Mouse (Mus musculus) adipocyte (in vitro differentiated cells): Measurements from ENCODE around the gene Cdk19.

ENCODE experiments used
- DNase-seq: peaks from one replicate; pipeline ENCODE4 v3.0.0-alpha.2; 2016; ENCODE audit warnings: low spot score

Cdk19 gene

DNA sequence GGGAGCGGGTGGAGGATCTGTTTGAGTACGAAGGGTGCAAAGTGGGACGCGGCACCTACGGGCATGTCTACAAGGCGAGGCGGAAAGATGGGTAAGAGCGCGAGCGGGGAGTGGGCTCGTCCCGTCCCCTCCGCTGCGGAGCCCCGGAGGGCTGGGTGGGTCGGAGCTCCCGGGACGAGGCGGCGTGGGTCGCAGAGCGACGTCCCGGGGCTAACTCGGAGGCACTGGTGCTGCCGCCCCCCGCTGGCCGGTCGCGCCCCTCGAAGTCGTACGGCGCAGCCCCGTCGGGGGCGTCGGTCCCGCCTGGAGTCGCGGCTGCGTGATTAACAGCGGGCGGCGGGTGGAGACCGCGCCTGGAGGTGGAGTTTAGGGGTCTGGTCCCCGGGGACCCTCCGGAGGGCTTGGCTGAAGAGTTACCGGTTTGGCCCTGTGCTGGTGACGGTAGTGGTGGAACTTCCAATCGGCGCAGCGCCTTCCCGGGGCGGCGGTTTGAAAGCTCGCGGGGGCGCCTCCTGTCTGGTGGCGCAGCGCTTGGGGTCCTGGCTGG is 10.3 kb downstream of the Cdk19 start:
- DNase-seq = peak; percentile 38

DNA sequence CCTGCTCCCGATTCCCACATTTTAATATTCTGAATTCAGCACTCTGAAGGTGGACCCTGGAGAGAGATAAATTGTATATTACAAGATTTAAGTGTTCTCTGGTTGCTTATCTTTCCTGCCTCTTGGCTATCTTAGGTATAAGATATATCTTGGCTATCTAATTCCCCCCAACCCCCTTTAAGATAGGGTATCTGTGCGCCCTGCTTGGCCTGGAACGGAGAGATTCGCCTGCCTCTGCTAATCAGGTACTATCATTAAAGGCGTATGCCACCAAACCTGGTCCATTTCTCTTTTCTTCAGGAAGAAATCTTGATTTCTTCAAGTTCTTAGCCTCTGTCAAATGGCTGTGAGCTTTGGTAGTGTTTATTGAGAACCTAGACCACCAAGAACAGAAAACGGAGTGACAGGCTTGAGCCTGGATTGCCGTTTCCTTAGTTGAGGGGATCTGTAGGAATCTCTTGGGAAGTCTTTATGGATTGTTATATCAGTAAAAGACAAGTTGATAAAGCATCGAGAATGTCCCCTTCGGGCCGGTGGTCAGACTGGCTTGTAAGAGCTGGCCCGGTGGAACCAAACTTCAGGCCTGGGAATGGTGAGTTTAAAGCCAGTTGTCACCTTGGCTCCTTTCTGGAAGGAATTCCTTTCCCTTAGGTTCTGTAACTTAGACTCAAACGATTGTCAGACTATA is 11.0 kb downstream of the Cdk19 start:
- no peak for DNase-seq

DNA sequence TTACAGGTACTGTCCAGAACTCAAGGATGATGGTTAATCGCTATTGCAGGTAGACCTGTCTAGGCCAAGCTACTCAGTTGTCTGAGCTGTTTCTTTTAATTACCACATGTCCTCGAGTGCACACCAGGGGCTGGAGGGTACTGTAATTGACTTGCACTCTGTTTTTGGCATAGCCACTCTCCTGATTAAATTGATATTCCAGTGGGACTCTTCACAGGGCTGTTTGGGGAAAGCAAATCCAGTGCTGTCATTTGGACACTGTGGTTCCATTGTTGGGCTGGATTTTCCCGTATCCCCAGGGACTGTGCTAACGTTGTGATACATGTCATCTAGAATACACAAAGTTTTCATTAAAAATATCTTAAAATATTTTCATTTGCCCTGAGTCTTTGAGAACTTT is 11.8 kb downstream of the Cdk19 start:
- DNase-seq = no peak

DNA sequence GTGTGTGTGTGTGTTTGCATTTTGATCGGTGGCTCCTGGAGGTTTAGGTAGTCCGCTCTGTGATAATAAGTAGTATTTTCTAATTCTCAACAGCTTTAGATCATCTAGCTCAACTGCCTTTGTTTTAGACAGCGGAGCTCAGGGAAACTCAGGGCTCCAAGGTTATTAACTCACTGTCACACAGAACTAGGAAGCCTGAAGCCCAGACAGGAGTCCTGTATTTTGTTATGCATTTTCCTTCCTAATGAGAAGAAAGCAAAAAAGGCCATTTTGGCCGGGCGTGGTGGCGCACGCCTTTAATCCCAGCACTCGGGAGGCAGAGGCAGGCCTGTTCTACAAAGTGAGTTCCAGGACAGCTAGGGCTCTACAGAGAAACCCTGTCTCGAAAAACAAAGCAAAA is 14.7 kb downstream of the Cdk19 start:
- DNase-seq = no peak

DNA sequence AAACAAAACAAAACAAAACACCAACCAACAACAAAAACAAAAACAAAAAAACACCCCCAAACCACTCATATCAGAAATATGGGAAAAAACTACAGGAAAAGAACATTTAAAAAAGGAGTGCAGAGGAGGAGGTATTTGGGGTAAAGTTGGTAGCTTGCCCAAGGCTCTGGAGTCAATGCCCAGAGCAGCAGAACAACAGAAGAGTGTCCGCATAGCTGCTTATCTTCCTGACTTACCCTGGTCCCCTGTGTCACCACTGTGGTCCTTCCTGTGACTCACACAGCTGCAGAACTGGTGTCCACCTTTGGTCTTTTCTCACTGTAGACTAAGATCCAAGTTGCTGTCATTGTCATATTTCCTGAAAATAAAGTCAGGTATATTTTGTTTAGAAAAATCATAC is 15.2 kb downstream of the Cdk19 start:
- DNase-seq = peak; percentile 62

DNA sequence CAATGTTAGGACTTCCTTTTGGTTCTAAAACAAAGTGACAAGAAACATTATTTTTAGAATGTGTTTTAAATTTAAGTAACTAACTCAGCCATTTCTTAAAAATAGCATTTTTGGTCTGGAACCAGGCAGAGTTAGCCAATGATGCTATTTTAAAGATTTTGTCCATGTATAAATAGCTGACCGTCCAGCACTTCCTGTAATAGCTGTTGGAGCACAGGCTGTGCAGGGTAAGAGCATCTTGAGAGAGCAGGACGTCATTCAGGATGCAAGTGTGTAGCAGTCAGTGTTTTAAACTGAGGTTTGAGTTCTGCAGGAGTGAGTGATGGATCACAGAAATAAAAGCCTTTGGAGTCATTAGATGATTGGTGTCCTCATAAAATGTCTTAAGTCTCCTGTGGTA is 18.8 kb downstream of the Cdk19 start:
- DNase-seq = no peak

DNA sequence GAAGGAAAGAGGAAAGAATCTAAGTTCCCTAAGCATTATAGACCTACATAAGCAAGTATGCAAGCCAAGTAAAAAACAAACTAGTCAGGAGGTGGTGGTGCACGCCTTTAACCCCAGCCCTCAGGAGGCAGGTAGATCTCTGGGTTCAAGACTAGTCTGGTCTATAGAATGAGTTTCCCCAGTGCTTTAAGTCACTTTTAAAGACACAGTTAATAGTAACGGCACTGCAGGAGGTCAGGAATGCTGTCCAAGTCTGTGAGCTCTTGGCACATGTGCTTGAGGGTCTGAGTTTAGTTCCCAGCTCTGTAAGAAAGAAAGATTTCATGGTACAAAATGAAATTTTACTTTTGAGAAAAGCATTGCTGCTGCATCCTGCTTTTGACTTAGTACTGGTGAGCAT is 19.8 kb downstream of the Cdk19 start:
- no peak for DNase-seq

DNA sequence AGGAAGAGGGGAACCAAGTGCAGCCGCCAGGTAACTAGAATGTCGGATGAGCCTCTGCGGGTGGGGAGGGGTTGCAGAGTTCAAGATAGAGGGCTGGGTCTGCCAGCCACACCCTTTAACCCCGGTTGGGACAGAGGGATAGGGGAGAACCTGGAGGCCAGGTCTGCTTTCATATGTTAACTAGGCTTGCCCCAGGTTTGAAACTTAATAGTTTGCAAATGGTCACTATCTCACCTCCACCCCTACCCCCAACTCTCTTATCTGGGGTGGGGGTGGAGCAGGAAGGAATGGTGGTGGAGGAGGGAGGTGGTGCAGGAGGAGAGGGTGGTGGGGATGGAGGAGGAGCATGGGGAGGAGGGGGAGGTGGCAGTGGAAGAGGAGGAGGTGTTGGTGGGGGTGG is 23.6 kb downstream of the Cdk19 start:
- no peak for DNase-seq

DNA sequence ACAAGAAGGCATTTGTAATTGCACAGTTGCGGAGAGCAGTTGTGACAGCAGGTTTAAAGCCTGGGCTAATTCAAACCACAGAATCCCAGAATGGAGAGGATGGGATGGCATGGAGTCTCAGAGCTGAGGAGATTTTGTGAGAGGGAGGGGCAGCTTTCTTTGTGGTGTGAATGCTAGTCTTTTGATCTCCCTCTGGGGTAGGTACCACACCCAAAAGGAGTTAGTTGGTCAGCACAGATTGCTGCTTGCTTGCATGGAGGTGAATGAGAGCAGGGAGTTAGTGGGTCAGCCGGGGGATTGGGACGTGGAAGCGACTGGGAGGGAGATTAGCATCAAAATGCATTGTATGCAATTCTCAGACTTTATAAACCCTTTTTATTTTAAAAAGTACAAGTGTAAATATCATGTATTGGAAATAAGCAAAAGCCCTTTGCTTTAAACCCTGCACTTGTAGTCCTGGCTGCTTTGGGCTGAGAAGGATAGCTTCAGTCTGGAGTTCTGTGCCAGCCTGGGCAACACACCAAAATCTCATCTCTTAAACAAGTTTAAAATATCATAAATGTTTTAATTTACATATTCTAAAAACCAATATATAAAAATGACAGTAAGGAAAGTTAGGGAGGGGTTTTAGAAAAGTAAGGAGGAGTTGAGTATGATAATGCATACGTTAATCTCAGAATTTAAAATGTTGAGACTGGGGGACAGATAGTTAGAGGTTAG is 25.4 kb downstream of the Cdk19 start:
- DNase-seq = no peak

DNA sequence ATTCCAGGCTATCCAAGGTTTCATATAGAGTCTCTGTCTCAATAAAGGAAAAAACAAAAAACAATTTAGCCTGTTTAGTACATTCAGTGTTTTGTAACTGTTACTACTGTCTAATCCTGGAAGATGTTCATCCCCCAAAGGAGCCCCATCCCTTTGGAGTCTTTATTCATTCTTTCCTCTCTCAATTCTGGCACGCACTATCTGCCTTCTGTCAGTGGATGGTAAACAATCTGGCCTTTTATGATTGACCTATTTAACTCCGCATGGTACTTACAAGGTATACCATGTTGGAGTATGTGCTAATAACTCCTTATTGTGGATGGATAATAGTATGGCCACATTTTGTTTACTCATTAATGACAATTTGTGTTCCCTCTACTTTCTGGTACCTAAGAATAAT is 26.6 kb downstream of the Cdk19 start:
- no peak for DNase-seq

DNA sequence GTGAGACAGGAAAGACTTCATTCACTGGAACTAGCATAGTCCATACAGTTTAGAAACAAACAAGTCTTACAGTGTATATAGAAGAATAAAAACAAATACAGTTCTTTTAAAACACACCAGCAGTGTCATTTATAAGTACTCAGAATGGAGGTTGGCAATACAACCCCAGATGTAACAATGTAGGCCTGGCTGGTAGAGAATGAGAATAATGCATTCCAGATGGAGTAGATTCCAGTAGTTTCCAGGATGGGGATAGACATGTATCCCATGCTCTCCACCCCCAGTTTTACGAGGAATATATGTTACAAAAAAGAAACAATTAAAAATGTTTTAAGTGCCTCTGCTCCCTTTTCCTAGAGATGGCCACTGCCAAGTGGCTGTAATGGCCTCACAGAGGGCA is 29.2 kb downstream of the Cdk19 start:
- no peak for DNase-seq

DNA sequence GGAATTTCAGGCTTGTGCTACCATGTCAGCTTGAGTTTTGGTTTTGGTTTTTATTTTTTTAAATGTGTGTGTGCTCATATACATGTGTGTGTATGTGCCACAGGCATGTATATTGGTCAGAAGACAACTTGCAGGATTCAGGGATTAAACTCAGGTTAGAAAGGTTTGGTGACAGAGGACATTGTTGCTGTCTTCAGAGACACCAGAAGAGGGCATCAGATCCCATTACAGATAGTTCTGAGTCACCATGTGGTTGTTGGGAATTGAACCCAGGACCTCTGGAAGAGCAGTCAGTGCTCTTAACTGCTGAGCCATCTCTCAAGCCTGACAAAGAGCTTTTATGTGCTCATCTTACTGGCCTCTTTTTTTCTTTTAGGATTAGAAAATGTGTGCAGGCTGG is 30.8 kb downstream of the Cdk19 start:
- no peak for DNase-seq

DNA sequence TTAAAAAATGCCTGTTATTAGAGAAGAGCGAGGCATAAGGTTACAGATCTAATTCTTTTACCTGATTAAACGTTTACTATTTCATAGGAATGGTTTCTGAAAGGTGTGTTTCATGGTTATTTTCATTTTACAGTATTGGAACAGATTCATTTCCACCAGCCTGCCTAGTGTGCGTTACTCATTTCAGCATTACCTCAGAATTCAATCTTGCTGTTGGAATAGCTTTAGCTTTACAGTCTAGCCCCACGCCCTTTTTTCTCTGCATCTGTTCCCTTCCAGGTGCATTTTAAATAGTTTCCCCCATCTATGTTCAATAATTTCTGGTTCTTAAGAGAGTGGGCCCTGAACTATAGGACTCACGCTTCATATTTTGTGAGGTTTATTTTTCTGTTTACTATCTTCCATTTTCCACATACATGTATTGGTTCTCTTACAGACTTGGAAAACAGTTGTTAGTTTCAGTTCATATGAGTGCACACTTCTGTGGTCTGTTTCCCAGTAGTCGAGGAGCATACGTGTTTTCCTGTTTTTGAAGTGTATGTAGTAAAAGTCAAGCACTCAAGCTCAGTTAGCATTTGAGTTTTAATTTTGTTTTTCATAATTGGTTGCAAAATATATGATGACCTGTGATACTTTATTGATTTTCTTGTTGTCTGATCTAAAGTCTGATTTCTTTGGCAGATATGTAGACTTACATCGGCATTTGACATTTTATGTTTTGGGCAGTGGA is 32.0 kb downstream of the Cdk19 start:
- no peak for DNase-seq

DNA sequence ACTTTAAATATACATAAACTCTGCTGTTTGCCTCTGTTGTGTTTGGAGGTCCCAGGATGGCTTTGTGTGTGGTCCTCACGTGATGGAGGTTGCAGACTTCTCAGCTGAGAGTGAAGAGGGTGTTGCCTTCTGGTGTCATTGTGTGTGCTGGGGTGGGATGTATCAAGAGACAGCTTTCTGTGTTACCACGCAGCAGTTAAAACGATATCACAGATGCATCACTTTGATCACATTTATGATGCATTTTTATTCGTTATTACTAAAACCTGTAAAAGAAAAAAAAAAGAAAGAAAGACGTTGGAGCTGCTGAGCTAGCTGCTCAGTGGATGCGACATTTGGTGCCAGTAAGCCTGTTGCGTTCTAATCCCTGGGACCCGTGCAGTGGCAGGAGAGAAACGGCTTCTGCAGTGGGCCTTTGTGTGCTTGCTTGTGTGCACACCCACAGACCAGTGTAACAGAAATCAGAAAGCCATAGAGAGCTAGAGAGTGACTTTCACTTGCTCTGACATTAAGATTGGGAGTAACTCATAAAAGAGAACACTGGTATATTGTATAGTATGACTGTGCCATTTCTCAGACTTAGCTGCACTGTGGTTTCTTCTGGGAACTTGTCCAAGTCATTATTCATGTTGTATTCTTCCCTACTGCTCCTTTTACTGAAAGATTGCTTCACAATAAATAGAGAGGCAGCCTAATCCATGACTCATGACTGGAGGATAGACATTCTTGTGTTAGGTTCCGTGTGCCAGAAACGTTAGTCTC is 32.7 kb downstream of the Cdk19 start:
- DNase-seq = peak; percentile 90

DNA sequence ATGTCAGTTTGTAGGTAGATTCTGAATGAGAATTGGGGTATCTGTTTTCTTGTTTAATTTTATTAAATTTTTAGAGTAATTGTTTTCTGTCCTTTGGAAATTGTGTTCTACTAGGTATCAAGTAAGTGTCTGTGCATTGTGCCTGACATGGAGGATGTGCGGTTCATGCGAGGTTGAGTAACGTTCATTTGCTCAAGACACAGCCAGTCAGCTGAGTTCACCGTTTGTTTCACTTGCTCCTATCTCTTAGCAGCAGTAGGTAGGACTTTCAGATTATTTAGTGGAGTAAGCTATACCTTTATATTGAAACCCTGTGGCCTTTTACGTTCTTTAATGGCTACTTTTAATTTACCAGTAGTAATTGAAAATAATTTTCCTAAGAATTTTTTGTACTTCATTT is 34.4 kb downstream of the Cdk19 start:
- no peak for DNase-seq

DNA sequence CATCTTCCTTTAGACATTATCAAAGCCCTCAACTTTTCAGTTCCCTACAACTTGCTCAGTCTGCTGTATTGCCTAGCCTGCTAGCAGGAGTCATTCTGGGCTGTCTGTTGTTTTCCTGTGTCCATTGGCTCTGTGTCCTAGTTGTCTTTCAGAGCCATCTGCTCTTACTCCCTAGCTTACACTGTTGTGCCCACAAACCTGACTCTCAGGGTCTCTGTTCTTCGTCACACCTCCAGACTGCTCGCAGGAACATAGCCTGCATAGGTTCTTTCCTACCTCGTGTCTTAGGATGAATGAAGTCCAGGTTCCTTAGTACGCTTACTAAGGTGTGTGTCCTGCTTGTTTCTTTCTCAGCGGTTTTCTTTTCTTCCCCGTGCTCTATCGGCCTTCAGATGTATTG is 35.5 kb downstream of the Cdk19 start:
- DNase-seq = no peak

DNA sequence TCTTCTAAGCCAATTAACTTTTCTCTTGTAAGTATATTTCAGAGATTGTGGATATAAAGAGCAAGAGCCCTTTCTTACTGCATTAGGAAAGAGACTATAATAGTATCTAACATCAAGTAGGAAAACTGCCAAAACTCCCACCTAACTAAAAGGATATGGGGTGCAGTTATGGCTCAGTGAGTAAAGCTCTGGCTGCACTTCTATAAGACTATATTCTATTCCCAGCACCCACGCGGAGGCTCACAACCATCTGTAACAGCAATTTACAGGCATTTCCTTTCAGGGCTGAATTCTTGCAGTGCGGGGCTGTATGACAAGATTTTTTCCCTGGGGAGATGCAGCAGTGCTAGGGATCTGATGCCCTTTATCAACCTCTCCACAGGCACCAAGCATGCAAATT is 36.9 kb downstream of the Cdk19 start:
- DNase-seq = no peak

DNA sequence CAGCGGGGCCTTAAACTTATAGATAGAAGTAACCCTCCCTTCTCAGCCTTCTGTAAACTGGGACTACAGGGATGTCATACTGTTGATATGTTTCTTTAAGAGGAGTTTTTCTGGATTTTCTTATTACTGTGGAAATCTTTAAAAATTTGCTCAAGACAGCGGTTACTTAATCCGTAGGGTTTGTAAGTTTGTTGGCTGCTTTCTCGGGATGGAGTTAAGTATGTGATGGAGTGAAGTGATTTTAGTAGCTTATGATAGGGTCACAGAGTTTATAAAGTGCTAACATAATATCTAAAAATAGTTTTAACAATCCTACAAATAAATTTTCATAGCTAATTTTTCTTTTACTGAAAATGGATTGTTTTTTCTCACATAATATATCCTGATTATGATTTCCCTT is 38.9 kb downstream of the Cdk19 start:
- no peak for DNase-seq

DNA sequence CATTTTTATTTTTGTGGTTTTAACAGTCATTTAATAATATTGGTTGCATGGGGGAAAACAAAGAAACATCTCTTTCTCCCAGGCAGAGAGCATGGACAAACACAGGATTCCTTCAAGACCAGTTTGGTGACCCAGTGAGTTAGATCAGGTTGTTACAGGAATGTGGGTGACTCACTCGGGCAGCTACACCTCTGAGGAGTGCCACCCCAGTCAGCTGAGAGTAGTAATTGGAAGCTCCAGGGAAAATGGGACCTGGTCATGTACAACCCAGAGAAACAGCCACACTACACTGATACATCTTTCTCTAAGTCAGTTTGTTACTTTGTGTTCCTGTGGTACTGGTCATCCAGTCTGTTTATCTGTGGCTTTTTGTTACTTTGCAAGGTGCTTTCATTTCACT is 40.3 kb downstream of the Cdk19 start:
- no peak for DNase-seq

DNA sequence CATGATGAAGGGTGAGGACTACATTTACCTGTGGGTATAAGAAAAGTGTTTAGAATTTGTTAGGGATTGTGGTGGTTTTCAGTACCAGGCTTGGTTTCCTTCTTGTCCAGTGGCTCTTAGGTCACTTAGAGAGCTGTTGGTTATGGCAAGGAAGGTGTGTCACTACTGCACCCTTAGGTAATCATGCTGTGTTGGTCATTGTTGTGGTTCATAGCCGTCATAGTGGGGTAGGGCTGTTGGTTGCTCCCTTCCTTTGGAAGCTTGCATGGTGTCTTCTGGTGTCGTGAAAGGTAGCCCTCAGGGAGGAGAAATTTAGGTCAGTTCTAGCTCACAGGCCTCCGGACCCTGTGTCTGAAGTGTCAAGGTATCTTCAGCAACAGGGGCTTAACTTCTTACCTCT is 46.0 kb downstream of the Cdk19 start:
- DNase-seq = no peak

DNA sequence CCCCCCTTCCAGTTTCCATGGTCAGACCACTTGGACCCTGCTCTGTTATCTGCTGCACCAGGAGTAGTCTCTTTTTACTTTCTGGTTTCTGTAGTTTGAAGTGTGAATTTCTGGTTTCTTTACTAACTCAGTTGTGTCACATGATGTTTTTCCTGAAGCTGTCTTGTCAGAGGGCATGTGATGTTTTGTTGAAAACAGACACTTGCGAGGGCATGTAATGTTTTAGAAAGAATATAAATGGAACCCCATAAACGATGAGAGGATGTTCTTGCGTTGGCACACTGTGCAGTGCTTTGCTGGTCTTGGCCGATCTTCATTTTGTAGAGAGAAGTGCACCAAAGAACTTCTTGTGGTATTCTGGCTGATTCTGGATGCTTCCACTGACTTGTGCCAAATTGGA is 46.8 kb downstream of the Cdk19 start:
- no peak for DNase-seq

DNA sequence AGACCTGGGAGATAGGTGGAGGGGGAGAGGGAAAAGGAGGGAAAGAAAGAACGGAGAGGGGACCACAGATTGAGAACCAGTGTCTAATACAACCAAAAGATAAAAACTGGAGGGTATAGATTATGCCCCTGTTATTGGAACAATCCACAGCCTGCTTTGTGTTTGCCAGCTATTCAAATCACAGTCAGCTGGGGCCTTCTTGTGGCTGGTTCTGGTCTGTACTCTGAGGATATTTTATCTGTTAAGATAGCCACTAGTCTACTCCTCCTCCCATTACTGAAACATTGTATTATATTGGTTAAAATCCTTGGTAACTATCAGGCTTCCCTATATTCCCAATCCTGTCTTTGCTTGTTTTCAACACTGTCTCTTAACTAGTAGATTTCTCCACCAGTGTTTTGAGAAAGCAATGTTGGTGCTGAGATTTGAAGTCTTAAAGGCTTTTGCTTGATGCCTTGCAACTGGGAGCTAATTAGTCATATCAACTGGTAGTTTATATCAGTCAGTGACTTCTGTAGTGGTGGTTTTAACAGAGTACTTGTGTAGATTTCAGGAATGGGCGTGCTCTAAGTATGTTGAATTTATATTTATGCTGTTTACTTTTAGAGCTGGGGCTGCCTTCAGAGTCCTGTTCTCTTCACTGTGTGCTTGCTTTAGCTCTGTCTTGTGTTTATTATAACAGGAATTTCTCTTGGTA is 54.2 kb downstream of the Cdk19 start:
- no peak for DNase-seq
